Mouse (Mus musculus): ENCODE measurements around the gene Ifit1bl1.
"Not testable (repeated sequence)": the region's sequence is repeated elsewhere in the genome, so short reads cannot be mapped to it uniquely, and the experiment has no call there.

The Ifit1bl1 gene

GRCm38 (mm10) chr19:34587898-34588692 lies 13.7 kb downstream of the Ifit1bl1 start:
- DNase-seq (ENCODE audit: low spot score), result peak; percentile 69

GRCm38 (mm10) chr19:34585740-34586458 lies 15.9 kb downstream of the Ifit1bl1 start:
- DNase-seq (ENCODE audit: low spot score), result not testable (repeated sequence)

GRCm38 (mm10) chr19:34583126-34583766 lies 18.5 kb downstream of the Ifit1bl1 start, which contains the start of gene Ifit3:
TSS of gene Ifit3 (plus strand) at chr19:34583531.
- DNase-seq (ENCODE audit: low spot score), result not testable (repeated sequence)

DNA sequence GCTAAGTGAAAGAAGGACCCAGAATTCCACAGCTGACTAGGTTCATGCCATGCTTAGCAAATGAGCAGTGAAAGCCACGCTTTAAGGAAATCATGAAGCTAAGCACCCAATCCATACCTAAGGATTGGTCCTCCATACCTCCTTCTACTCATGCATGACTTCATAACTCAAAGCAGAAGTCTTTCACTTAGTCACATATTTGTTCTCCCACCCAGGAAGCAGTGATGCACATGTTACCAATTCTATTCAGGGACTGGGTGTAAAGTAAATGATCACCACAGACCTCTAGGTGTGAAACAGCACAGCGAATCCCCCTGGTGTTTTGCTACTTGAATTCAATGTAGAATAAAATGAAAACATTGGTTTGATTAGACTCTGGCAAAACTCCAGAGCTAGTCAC lies 19.1 kb downstream of the Ifit1bl1 start:
- DNase-seq (ENCODE audit: low spot score), result not testable (repeated sequence)

GRCm38 (mm10) chr19:34577121-34577520 lies 24.6 kb downstream of the Ifit1bl1 start:
- DNase-seq (ENCODE audit: low spot score), result no peak

GRCm38 (mm10) chr19:34573650-34574049 lies 28.1 kb downstream of the Ifit1bl1 start:
- DNase-seq (ENCODE audit: low spot score), result no peak

- DNase-seq (ENCODE audit: low spot score), result no peak
These were observed 30.7 kb downstream of the Ifit1bl1 start for GRCm38 (mm10) chr19:34571080-34571479.

- no peak for DNase-seq (ENCODE audit: low spot score)
These were observed 31.8 kb downstream of the Ifit1bl1 start for GRCm38 (mm10) chr19:34569896-34570476.

DNA sequence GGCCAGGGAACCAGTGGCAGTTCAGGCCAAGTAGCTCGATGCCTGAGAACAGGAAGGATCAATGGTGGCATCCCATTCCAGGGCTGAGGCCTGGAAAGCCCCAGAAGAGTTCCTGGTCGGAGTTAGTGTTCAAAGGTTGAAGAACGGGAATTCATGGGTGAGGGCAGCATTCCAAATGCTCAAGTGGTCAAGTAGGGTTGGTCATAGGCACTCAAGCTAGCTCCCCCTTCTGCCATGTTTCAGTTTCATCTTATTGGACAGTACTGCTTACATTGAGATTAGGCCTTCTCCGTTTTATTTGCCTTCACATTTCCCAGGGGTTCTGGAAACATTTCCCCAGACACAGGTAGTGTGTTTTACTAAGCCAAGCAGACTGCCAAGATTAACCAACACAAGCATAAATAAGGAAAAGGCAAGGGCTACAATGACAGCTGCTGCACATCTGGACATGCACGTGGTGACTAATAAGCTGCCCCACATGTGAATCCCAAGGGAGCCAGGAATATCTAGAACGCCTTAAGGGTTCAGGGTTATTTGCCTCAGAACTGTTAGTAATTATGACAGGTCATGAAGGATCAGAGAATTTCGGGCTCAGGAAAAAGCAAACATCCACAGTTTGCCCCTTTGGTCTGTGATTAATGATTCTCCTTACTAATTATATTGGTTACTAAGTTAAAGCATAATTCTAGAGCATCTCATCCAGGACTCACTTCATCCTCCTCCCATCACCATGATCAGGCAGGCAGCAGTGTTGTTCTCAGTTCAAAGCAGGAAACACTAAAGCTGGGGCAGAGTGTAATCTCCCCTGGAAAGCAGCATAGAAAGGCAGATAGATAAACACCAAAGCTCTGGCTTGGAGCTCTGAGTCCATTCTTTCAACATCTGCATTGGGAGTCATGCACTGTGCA lies 32.5 kb downstream of the Ifit1bl1 start:
- no peak for DNase-seq (ENCODE audit: low spot score)

DNA sequence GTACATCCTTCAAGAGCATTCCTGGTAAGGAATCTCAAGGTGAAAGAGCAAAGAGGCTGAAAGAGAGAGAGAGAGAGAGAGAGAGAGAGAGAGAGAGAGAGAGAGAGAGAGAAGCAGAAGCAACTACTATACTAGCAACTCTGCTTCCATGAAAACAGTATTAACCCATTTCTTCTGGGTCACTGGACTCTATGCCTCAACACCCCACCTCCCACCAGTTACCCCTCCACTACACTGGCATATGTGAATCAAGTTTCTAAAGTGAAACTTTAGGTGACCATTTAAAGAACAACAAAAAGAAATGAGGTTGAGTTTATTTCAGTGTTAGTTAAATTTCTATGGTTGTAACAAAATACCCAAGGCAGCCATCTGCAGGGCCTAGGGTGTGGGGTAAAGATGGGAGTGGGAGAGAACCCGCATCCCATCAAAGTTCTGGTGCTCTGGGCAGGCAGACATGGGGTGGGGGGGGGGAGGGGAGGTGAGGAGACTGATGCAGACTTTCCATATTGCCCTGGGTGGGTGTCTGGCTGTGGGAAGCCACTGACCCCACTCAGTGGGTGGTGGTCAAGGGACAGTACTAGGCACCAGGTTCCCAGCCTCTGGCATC lies 35.5 kb downstream of the Ifit1bl1 start:
- DNase-seq (ENCODE audit: low spot score), result no peak

DNA sequence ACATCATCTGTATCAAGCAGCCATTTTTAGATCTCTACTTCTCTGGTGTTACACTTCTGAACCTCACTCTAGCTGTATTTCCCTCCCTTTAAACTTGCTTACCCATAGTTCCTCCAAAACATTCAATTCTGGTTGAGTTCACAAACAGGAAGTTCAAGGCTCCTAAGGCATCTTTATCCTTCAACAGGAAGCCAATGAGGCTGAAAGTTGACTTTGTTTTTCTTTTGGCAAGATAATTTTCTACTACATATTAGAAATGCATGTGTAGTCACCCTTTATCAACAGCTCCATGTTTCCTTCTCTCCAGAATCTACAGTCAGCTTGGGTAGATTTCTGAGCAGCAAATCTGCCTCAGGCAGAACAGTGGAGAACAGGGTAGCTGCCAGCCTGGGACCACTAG lies 39.2 kb downstream of the Ifit1bl1 start:
- no peak for DNase-seq (ENCODE audit: low spot score)

DNA sequence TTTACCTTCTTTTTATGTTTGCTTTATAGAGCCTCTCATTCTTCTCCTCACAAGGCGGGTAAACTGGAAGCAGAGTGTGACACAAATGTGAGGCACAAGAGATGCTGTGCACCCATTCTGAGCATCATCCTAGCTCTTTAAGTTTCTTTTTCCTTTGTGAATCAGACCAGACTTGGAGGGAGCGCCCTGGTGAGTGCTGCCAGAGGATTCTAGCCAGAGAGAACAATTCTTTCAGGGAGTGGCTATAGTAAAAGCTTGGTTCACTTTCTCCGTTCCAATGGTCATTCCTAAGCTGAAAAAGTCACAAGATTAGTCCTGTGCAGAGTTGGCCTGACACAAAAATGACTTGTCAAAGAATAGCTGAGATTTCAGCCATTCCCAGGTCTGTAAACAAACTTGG lies 45.1 kb downstream of the Ifit1bl1 start:
- no peak for DNase-seq (ENCODE audit: low spot score)

GRCm38 (mm10) chr19:34554061-34554460 lies 47.7 kb downstream of the Ifit1bl1 start:
- no peak for DNase-seq (ENCODE audit: low spot score)

DNA sequence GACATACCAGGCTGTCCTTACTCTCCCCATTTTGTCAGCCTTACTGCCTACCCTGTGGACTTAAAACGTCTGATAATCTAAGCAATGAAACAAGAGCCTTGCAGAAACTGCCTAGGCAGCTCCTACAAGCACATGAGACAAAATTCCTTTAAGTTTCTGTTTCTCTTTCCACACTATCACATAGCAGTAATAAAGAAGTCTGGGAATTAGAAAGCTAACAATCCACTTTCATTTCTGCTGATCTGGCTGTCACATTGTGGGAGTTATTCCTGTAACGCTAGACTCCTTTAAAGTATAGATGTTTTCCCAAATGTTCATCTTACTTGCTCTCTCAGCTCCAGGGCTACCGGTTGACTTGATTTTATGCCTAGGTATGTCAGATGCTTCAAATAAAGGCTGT lies 48.2 kb downstream of the Ifit1bl1 start:
- no peak for DNase-seq (ENCODE audit: low spot score)

GRCm38 (mm10) chr19:34553021-34553420 lies 48.7 kb downstream of the Ifit1bl1 start:
- peak; percentile 79 for DNase-seq (ENCODE audit: low spot score)

GRCm38 (mm10) chr19:34551981-34552380 lies 49.8 kb downstream of the Ifit1bl1 start:
- DNase-seq (ENCODE audit: low spot score), result no peak

GRCm38 (mm10) chr19:34550534-34551223 lies 51.1 kb downstream of the Ifit1bl1 start, which contains the start of gene Ifit2:
TSS of gene Ifit2 (plus strand) at chr19:34550694.
- DNase-seq (ENCODE audit: low spot score), result peak; percentile 87

DNA sequence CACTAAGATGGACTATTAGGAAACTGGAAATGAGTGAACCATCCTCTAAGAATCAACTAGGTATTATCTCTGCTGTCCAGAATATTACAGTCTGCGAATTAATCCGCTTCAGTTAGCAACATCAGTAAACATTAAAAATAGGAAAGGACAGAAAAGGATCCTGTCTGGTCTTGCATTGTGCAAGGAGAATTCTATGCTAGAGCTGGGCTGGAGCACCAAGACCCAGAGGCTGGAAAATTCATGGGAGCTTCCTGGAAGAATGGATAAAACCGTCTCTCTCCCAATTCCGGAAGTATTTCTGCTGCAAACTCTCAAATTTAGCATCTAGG lies 51.6 kb downstream of the Ifit1bl1 start:
- DNase-seq (ENCODE audit: low spot score), result no peak

DNA sequence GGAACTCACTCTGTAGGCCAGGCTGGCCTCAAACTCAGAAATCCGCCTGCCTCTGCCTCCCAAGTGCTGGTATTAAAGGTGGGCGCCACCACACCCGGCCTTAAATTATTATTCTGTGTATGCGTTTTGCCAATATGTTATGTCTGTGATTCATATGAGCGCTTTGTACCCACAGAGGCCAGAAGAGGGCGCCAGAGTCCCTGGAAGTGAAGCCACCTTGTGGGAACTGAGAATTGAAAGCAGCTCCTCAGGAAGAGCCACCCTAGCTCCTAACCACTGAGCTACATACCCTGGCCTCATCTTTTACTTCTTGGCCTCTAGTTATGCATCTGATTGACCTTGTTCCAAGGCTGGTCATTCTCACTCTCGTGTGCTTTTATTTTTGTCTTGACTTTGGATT lies 53.8 kb downstream of the Ifit1bl1 start:
- DNase-seq (ENCODE audit: low spot score), result peak; percentile 87

- DNase-seq (ENCODE audit: low spot score), result no peak
These were observed 55.5 kb downstream of the Ifit1bl1 start for GRCm38 (mm10) chr19:34546211-34546610.

Measured in adipocyte (in vitro differentiated cells).